Mouse (Mus musculus): ENCODE measurements around the gene Nsf. TPM values are rescaled to one million over a fixed set of nuclear protein-coding genes. Genes with fewer than 3 reads are reported as not detected.

Gene Nsf
- polyA plus RNA-seq, 1 experiment from 2014 or later, result 46.3 TPM

DNA sequence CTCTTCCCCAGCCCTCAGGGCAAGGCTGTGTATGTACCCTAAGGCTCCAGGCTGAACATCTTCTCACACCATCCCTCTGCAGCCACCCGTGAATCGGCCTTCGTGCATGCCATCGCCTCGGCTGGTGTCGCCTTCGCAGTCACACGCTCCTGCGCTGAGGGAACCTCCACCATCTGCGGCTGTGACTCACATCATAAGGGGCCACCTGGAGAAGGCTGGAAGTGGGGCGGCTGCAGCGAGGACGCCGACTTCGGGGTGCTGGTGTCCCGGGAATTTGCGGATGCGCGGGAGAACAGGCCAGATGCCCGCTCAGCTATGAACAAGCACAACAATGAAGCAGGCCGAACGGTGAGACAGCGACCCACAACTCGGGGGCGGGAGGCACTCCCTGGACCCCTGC is 142.6 kb downstream of the Nsf start:
- Histone ChIP-seq H3K27ac (replicated peaks; ENCODE audit: low read depth, low read length) (no peak overlapping the region), H3K36me3 (ENCODE audit: control insufficient read depth, insufficient read depth, low read length) (no peaks in the 10 kb centered on the region), H3K9ac (ENCODE audit: low read length) (no peak overlapping the region), H3K9me3 (ENCODE audit: control insufficient read depth, low read length) (no peaks in the 10 kb centered on the region), H3K4me2 (ENCODE audit: low read depth, severe bottlenecking) (no peak overlapping the region), H3K4me1 (ENCODE audit: control insufficient read depth, insufficient read depth, low read length) (peaks cover 11% of the 10 kb centered on the region), H3K27me3 (ENCODE audit: control insufficient read depth, insufficient read depth, low read length) (peaks cover 46% of the 10 kb centered on the region), H3K4me3 (ENCODE audit: low read depth, low read length) (no peak overlapping the region)
- WGBS, result 66% methylated on average over 25 of the region's 25 CpGs
- no peak for ATAC-seq (ENCODE audit: insufficient number of reproducible peaks, low FRiP score, low TSS enrichment, low read depth)
- no peak for DNase-seq (ENCODE audit: low spot score)

DNA sequence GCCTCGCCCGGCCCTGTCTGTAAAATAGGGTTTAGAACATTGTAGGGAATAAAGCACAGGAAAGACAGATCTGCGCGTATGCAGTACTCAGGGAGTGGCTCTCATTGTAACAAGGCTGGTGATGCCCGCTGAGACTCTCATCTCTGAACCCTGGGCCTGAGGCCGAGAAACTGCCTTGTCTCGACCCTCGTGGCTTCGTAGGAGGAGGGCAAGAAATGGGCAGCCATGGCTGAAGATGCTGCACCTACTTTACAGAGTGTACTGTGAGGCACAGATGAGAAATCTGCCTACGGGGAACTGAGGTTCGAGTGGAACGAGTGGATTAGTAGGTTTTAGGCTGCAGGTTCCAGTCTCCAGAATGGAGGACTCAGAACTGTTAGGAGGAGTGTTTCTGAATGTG is 143.2 kb downstream of the Nsf start:
- 21% methylated on average over 12 of the region's 12 CpGs for WGBS
- Histone ChIP-seq H3K27ac (replicated peaks; ENCODE audit: low read depth, low read length) (no peak overlapping the region), H3K4me2 (ENCODE audit: low read depth, severe bottlenecking) (peak overlapping the region; percentile 99), H3K27me3 (ENCODE audit: control insufficient read depth, insufficient read depth, low read length) (peaks cover 49% of the 10 kb centered on the region), H3K4me3 (ENCODE audit: low read depth, low read length) (peak overlapping the region; percentile 49; the same call in 1 of the 2 replicates), H3K4me1 (ENCODE audit: control insufficient read depth, insufficient read depth, low read length) (peaks cover 11% of the 10 kb centered on the region), H3K36me3 (ENCODE audit: control insufficient read depth, insufficient read depth, low read length) (no peaks in the 10 kb centered on the region), H3K9me3 (ENCODE audit: control insufficient read depth, low read length) (no peaks in the 10 kb centered on the region), H3K9ac (ENCODE audit: low read length) (no peak overlapping the region)
- ATAC-seq (ENCODE audit: insufficient number of reproducible peaks, low FRiP score, low TSS enrichment, low read depth), result no peak
- DNase-seq (ENCODE audit: low spot score), result no peak

DNA sequence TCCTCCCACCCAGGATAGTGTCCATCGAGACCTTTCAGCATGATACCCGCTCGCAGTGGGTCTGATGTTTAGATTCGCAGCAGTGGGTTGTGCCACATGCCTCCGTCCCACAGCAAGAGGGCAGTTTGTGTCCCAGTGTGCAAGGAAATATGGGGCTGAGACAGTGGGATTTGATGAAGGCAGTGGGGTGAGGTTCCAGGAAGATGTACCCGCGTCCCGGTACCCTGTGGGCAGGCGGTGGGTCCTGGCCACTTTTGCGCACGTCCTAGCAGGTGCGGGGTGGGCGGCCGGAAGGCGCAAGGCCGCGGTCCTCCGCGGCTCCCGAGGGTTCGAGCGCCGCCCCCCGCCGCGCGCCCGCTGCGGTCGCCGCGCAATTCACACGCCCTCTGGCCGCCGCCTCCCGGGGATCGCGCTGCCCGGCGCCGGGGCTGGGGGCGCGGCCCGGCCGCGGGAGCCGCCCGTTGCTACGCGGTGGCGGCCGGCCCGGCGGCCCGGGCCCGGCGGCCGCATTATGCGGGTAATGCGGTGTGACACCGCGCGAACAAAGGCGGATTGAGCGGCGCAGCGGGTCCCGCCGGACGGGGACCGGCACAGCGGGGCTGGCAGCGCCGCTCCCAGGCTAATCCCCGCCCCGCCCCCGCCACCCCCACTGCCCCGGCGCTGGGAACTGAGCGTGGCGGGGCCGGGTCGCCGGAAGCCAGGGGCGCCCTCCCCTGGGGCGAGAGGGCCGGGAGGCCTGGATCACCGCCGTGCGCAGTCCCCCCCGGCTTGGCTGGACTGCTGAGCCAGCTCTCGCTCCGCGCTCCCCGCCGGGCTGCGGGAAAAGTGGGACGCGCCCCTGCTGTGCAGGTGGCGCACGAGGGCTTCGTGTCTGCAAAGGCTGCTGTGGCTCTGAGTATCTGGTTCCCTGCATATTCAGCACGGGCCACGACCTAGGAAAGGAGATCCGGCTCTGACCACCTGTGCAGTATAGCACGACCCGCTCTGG is 144.0 kb downstream of the Nsf start:
- Histone ChIP-seq H3K4me2 (ENCODE audit: low read depth, severe bottlenecking) (peak overlapping the region; percentile 99), H3K27me3 (ENCODE audit: control insufficient read depth, insufficient read depth, low read length) (peaks cover 47% of the 10 kb centered on the region), H3K4me1 (ENCODE audit: control insufficient read depth, insufficient read depth, low read length) (peaks cover 11% of the 10 kb centered on the region), H3K9me3 (ENCODE audit: control insufficient read depth, low read length) (no peaks in the 10 kb centered on the region), H3K4me3 (ENCODE audit: low read depth, low read length) (peak overlapping the region; percentile 49), H3K9ac (ENCODE audit: low read length) (peak overlapping the region; percentile 55), H3K36me3 (ENCODE audit: control insufficient read depth, insufficient read depth, low read length) (no peaks in the 10 kb centered on the region), H3K27ac (replicated peaks; ENCODE audit: low read depth, low read length) (no peak overlapping the region)
- under 1% methylated on average over 75 of the region's 107 CpGs for WGBS
- peak; percentile 67; the same call in 1 of the 2 replicates for ATAC-seq (ENCODE audit: insufficient number of reproducible peaks, low FRiP score, low TSS enrichment, low read depth)
- peak; percentile 58 for DNase-seq (ENCODE audit: low spot score)

DNA sequence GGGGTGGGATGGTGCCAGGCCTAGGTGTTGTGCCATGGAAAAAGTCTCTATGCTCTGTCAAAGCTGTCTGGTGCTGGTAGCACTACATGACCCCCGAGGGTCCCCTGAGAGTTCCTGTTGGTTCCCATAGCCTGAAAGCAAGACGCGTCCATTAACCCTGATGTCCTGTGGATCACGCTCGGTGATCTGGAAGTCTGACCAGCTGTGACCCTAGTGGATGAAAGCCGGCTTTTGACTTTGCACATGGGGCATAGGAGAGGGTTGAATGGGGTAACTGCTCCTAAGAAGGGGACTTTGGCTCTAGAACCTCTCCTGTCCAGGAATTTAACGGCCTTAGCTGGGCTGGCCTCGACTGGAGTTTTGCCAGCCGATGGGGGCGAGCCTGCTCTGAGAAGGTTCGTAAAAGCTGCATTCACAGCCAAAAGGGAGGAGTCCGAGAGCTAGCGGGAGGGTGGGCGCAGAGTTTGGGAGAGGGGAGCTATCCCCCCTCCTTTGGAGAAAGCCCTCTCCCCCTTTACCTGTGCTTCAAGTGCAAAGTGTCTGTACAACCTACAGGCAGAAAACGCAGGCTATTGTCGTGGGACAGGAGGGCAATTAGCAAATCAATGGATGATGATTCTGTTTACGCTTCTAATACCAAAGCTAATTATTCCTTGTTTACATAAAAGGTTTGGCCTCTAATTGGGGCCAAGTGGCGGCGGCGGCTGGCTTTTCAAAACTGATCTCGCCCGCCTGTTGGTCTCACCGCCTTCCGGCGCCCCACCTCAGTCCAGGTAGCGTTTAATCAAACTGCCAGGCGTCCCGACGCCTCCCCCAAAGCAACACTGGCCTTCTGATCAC is 144.9 kb downstream of the Nsf start:
- Histone ChIP-seq H3K27ac (replicated peaks; ENCODE audit: low read depth, low read length) (no peak overlapping the region), H3K9ac (ENCODE audit: low read length) (no peak overlapping the region), H3K4me2 (ENCODE audit: low read depth, severe bottlenecking) (peak overlapping the region; percentile 99), H3K9me3 (ENCODE audit: control insufficient read depth, low read length) (no peaks in the 10 kb centered on the region), H3K36me3 (ENCODE audit: control insufficient read depth, insufficient read depth, low read length) (no peaks in the 10 kb centered on the region), H3K4me3 (ENCODE audit: low read depth, low read length) (peak overlapping the region; percentile 49), H3K4me1 (ENCODE audit: control insufficient read depth, insufficient read depth, low read length) (peaks cover 11% of the 10 kb centered on the region), H3K27me3 (ENCODE audit: control insufficient read depth, insufficient read depth, low read length) (peaks cover 47% of the 10 kb centered on the region)
- DNase-seq (ENCODE audit: low spot score) (peak; percentile 57), ATAC-seq (ENCODE audit: insufficient number of reproducible peaks, low FRiP score, low TSS enrichment, low read depth) (no peak)
- 2% methylated on average over 29 of the region's 29 CpGs for WGBS

DNA sequence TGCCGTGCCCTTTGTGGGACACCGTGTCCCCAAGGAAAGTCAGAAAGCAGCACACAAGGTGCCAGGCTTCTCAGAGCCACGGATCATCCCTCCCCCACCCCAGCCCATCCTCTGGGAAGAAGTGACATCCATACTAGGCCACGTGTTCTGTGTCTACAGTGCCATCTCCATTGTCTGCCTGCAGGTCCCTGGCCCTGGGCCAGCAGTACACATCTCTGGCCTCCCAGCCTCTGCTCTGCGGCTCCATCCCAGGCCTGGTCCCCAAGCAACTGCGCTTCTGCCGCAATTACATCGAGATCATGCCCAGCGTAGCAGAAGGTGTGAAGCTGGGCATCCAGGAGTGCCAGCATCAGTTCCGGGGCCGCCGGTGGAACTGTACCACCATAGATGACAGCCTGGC is 145.9 kb downstream of the Nsf start:
- peaks cover 47% of the 10 kb centered on the region for H3K27me3 ChIP-seq (ENCODE audit: control insufficient read depth, insufficient read depth, low read length)
- H3K9me3 ChIP-seq (ENCODE audit: control insufficient read depth, low read length), result no peaks in the 10 kb centered on the region
- no peak for DNase-seq (ENCODE audit: low spot score)
- WGBS, result 40% methylated on average over 12 of the region's 12 CpGs
- H3K4me1 ChIP-seq (ENCODE audit: control insufficient read depth, insufficient read depth, low read length), result peaks cover 11% of the 10 kb centered on the region
- no peak for ATAC-seq (ENCODE audit: insufficient number of reproducible peaks, low FRiP score, low TSS enrichment, low read depth)
- H3K36me3 ChIP-seq (ENCODE audit: control insufficient read depth, insufficient read depth, low read length), result no peaks in the 10 kb centered on the region
- no peak overlapping the region for H3K4me3 ChIP-seq (ENCODE audit: low read depth, low read length)
- H3K27ac ChIP-seq (replicated peaks; ENCODE audit: low read depth, low read length), result no peak overlapping the region
- H3K4me2 ChIP-seq (ENCODE audit: low read depth, severe bottlenecking), result no peak overlapping the region
- H3K9ac ChIP-seq (ENCODE audit: low read length), result no peak overlapping the region

DNA sequence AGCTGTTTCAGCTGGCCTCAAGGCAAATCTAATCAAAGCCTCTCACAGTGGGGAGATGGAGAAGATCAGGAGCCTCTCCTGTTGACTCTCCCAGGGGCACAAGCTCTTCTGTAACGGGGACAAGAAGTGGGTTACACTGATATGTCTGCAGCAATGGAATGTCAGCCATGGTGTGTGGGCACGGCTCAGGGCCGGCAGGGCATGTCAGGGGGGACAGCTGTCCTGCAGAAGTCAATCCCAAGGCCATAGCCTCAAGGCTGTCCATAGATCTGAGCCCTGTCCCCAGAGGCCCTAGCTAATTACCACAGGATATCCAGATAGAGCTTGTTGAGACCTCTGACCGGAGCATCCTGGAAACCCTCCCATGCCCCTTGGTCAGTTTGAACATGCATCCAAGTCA is 149.1 kb downstream of the Nsf start:
- Histone ChIP-seq H3K9ac (ENCODE audit: low read length) (no peak overlapping the region), H3K36me3 (ENCODE audit: control insufficient read depth, insufficient read depth, low read length) (no peaks in the 10 kb centered on the region), H3K4me2 (ENCODE audit: low read depth, severe bottlenecking) (no peak overlapping the region), H3K4me3 (ENCODE audit: low read depth, low read length) (no peak overlapping the region), H3K27ac (replicated peaks; ENCODE audit: low read depth, low read length) (no peak overlapping the region), H3K4me1 (ENCODE audit: control insufficient read depth, insufficient read depth, low read length) (peaks cover 3% of the 10 kb centered on the region; the same call in 1 of the 2 replicates), H3K27me3 (ENCODE audit: control insufficient read depth, insufficient read depth, low read length) (peaks cover 31% of the 10 kb centered on the region), H3K9me3 (ENCODE audit: control insufficient read depth, low read length) (no peaks in the 10 kb centered on the region)
- 72% methylated on average over 4 of the region's 4 CpGs for WGBS
- ATAC-seq (ENCODE audit: insufficient number of reproducible peaks, low FRiP score, low TSS enrichment, low read depth), result no peak
- DNase-seq (ENCODE audit: low spot score), result no peak

DNA sequence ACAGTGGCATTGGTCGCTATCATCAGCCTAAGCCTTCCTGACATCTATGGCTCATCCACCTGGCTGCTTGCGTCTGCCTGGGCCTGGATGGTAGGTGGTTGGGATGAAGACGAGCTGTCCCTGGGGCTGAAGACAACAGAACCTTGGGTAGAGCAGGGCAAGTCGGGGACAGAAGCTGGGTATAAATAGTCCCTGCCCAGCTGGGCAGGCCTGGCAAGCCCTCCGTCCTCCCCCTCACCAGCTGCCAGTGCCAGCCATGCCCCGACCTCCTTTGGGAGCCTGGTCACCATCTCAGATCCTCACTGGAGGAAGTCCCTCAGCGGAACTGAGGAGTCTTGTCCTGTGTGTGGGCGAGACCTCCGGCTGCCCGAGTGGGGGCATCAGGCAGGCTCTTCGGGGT is 149.7 kb downstream of the Nsf start:
- WGBS, result 88% methylated on average over 11 of the region's 11 CpGs
- H3K4me1 ChIP-seq (ENCODE audit: control insufficient read depth, insufficient read depth, low read length), result no peaks in the 10 kb centered on the region

DNA sequence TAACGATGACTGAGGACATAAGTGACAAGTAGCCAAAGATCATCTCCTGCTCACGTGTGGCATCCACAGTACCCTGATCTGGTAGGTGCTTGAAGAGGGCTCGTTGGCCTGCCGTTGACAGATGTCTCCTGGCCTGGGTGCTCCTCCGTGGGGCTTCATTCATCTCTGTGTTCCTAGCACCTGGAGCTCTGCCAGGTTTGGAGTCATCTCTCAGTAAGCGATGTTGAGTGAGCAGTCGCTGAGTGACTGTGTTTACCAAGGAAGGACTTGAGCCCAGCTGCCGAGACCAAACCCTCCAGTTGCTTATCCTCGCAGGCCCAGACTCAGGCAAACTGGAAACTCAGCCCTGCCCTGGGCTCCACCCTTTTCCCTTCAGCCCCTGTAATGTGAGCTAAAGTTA is 152.7 kb downstream of the Nsf start:
- no peak for DNase-seq (ENCODE audit: low spot score)

More for the DNA sequence above, 149.7 kb downstream of the Nsf start:
- peaks cover 24% of the 10 kb centered on the region for H3K27me3 ChIP-seq (ENCODE audit: control insufficient read depth, insufficient read depth, low read length)
- no peaks in the 10 kb centered on the region for H3K9me3 ChIP-seq (ENCODE audit: control insufficient read depth, low read length)
- no peak overlapping the region for H3K9ac ChIP-seq (ENCODE audit: low read length)
- H3K4me3 ChIP-seq (ENCODE audit: low read depth, low read length), result no peak overlapping the region
- ATAC-seq (ENCODE audit: insufficient number of reproducible peaks, low FRiP score, low TSS enrichment, low read depth), result no peak
- no peak for DNase-seq (ENCODE audit: low spot score)
- no peak overlapping the region for H3K4me2 ChIP-seq (ENCODE audit: low read depth, severe bottlenecking)
- no peak overlapping the region for H3K27ac ChIP-seq (replicated peaks; ENCODE audit: low read depth, low read length)
- no peaks in the 10 kb centered on the region for H3K36me3 ChIP-seq (ENCODE audit: control insufficient read depth, insufficient read depth, low read length)

More for the DNA sequence above, 152.7 kb downstream of the Nsf start:
- 86% methylated on average over 9 of the region's 9 CpGs for WGBS
- H3K4me3 ChIP-seq (ENCODE audit: low read depth, low read length), result no peak overlapping the region
- no peak overlapping the region for H3K27ac ChIP-seq (replicated peaks; ENCODE audit: low read depth, low read length)
- no peaks in the 10 kb centered on the region for H3K4me1 ChIP-seq (ENCODE audit: control insufficient read depth, insufficient read depth, low read length)
- ATAC-seq (ENCODE audit: insufficient number of reproducible peaks, low FRiP score, low TSS enrichment, low read depth), result no peak
- H3K4me2 ChIP-seq (ENCODE audit: low read depth, severe bottlenecking), result no peak overlapping the region
- H3K36me3 ChIP-seq (ENCODE audit: control insufficient read depth, insufficient read depth, low read length), result no peaks in the 10 kb centered on the region
- no peaks in the 10 kb centered on the region for H3K9me3 ChIP-seq (ENCODE audit: control insufficient read depth, low read length)
- H3K9ac ChIP-seq (ENCODE audit: low read length), result no peak overlapping the region
- H3K27me3 ChIP-seq (ENCODE audit: control insufficient read depth, insufficient read depth, low read length), result peaks cover 10% of the 10 kb centered on the region
